Mouse (Mus musculus) 3134 (cell line): ENCODE data around the gene Fkbp11.

Source experiments
- DNase-seq: peaks from one replicate; pipeline ENCODE4 v3.0.0-alpha.2; 2011; ENCODE audit warnings: low spot score; ENCODE audit not compliant: insufficient read length; ENCODE audit errors: extremely low read depth

Gene Fkbp11

GRCm38 (mm10) chr15:98742766-98743428 lies 14.9 kb upstream of the Fkbp11 start:
- no peak for DNase-seq

- no peak for DNase-seq
Observed at GRCm38 (mm10) chr15:98740219-98740618, 12.2 kb upstream of the Fkbp11 start.

- DNase-seq: no peak
Observed at GRCm38 (mm10) chr15:98738796-98739195, 10.8 kb upstream of the Fkbp11 start.

GRCm38 (mm10) chr15:98737881-98738280 lies 9.9 kb upstream of the Fkbp11 start:
- no peak for DNase-seq

- DNase-seq: no peak
Observed at GRCm38 (mm10) chr15:98736521-98736920, 8.5 kb upstream of the Fkbp11 start.

- no peak for DNase-seq
Observed at GRCm38 (mm10) chr15:98733976-98734566, 6.1 kb upstream of the Fkbp11 start.

- DNase-seq: no peak
Observed at GRCm38 (mm10) chr15:98733370-98733769, 5.4 kb upstream of the Fkbp11 start.

GRCm38 (mm10) chr15:98732006-98732531 lies 4.1 kb upstream of the Fkbp11 start:
- DNase-seq: no peak

- DNase-seq: no peak
Observed at GRCm38 (mm10) chr15:98730790-98731189, 2.8 kb upstream of the Fkbp11 start.

GRCm38 (mm10) chr15:98729791-98730545 lies 2.0 kb upstream of the Fkbp11 start:
- no peak for DNase-seq

GRCm38 (mm10) chr15:98728366-98728765 lies 368 bp upstream of the Fkbp11 start:
- DNase-seq: no peak

- no peak for DNase-seq
Observed at GRCm38 (mm10) chr15:98726746-98727145, 1.3 kb downstream of the Fkbp11 start.

- no peak for DNase-seq
Observed at GRCm38 (mm10) chr15:98726079-98726478, 1.9 kb downstream of the Fkbp11 start.

- DNase-seq: no peak
Observed at GRCm38 (mm10) chr15:98724441-98724840, 3.6 kb downstream of the Fkbp11 start.

GRCm38 (mm10) chr15:98722854-98723253 lies 5.1 kb downstream of the Fkbp11 start:
- no peak for DNase-seq

GRCm38 (mm10) chr15:98722191-98722590 lies 5.8 kb downstream of the Fkbp11 start:
- DNase-seq: no peak

GRCm38 (mm10) chr15:98717301-98717700 lies 10.7 kb downstream of the Fkbp11 start:
- no peak for DNase-seq

GRCm38 (mm10) chr15:98714230-98714652 lies 13.8 kb downstream of the Fkbp11 start:
- DNase-seq: peak; percentile 81

- no peak for DNase-seq
Observed at GRCm38 (mm10) chr15:98710442-98710841, 17.6 kb downstream of the Fkbp11 start.

GRCm38 (mm10) chr15:98707766-98708372 lies 20.1 kb downstream of the Fkbp11 start, which contains the start of gene Ccdc65:
TSS of gene Ccdc65 (plus strand) at chr15:98708207.
- peak; percentile 52 for DNase-seq

- DNase-seq: no peak
Observed at GRCm38 (mm10) chr15:98704312-98704711, 23.7 kb downstream of the Fkbp11 start.
